ENCODE assay signal across 19 mouse cellular contexts in the genomic region with DNA sequence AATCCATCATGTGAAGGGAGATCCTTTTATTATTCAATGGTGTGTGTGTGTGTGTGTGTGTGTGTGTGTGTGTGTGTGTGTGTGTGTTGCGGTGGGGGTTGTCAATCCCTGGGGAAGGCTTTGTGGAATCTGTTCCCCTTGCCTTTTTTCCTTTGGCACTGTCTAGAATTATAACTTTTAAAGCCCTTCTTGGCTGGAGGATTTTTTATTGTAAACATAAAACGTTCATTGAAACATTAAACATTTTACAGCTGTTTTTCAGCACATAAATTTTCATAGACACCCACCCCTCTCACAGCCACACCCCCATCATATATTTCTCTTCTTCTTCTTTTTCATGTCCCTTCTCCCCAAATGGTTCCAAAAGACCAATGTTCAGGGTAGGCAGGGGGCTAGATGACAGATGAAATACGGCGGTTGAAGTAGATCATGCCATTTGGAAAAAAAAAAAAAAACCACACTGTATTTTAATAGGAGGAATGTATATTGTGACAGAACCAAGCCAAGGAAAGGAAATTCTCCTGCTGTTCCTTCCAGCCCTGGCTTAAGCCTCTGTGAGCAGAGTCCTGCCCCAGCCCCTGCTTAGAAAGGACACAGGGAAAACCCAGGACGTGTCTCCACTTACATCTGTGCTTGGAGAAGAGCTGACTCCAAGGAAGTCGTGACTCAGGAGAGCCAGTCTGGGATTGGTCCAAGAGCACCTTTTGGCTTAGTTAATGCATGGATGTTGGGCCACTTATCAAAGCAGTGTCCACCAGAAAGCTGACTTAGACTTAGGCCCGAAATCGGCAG.
DNase-seq lines count a peak whose midpoint lies in the region; ATAC-seq and TF ChIP-seq lines count a peak whose summit lies in the region.
"Had no signal": no experiment of that assay in that cellular context is flagged by ENCODE, and none has a peak within 500 bp of the region (broad histone marks: within the 10 kb centered on the region; RNA-seq: fewer than 3 reads in every experiment).

No protein-coding gene starts in this region.

- ATAC-seq in kidney, embryonic 16.5 days (ENCODE audit: low FRiP score, low TSS enrichment): peak; percentile 60
- ATAC-seq in lung, embryonic 16.5 days (ENCODE audit: low read depth): peak; percentile 82
- 0 out of 2 replicates have a peak, but pooled peaks have one; percentile 31 for ATAC-seq in intestine, postnatal 0 days
- peak; percentile 62 for ATAC-seq in stomach, embryonic 16.5 days (ENCODE audit: insufficient read depth, low FRiP score)
- ATAC-seq: forebrain, embryonic 15.5 days; midbrain, embryonic 16.5 days had no signal

- no peak for DNase-seq in kidney, adult 18-20 months
- no peak for DNase-seq in lung, postnatal 25 days (ENCODE audit: low spot score)
- no peak for DNase-seq in urinary bladder, postnatal 4 days (ENCODE audit: low spot score in 2 of 2)
- DNase-seq in frontal cortex, postnatal 36 days (ENCODE audit: low spot score in 2 of 2): no peak
- DNase-seq: adrenal gland, adult 2 months; cerebellum, adult 2 months; cerebellum, postnatal 36 days; heart, postnatal 10 days; liver, embryonic 13.5 days; lung, postnatal 36 days; thymus, postnatal 36 days had no signal

- no peak overlapping the region for H3K4me2 ChIP-seq in kidney, embryonic 16.5 days (replicated peaks; ENCODE audit: low read depth, low read length)
- no peak overlapping the region for H3K4me2 ChIP-seq in lung, embryonic 16.5 days (ENCODE audit: low read depth, low read length)
- H3K4me2 ChIP-seq in intestine, postnatal 0 days (replicated peaks; ENCODE audit: low read depth): no peak overlapping the region
- no peak overlapping the region for H3K4me2 ChIP-seq in stomach, embryonic 16.5 days (ENCODE audit: low read depth, low read length)
- H3K4me2 ChIP-seq: forebrain, embryonic 15.5 days; heart, embryonic 11.5 days; liver, embryonic 13.5 days had no signal

- TF ChIP-seq CTCF in intestine, postnatal 0 days (IDR thresholded peaks at IDR 0.05; ENCODE audit: low read depth): no peak

- no peaks in the 10 kb centered on the region for H3K27me3 ChIP-seq in kidney, embryonic 16.5 days (ENCODE audit: insufficient read depth, low read length)
- H3K27me3 ChIP-seq in lung, embryonic 16.5 days (ENCODE audit: control insufficient read depth, insufficient read depth, low read depth, low read length): no peaks in the 10 kb centered on the region
- no peaks in the 10 kb centered on the region for H3K27me3 ChIP-seq in intestine, postnatal 0 days (replicated peaks; ENCODE audit: control insufficient read depth, insufficient read depth, low read length)
- no peaks in the 10 kb centered on the region for H3K27me3 ChIP-seq in stomach, embryonic 16.5 days (ENCODE audit: control insufficient read depth, insufficient read depth, low read length)
- H3K27me3 ChIP-seq: forebrain, embryonic 15.5 days; liver, embryonic 13.5 days had no signal

- no peaks in the 10 kb centered on the region for H3K36me3 ChIP-seq in kidney, embryonic 16.5 days (ENCODE audit: insufficient read depth, low read length)
- H3K36me3 ChIP-seq in lung, embryonic 16.5 days (ENCODE audit: control insufficient read depth, insufficient read depth, low read length): no peaks in the 10 kb centered on the region
- H3K36me3 ChIP-seq in intestine, postnatal 0 days (ENCODE audit: control insufficient read depth, insufficient read depth): no peaks in the 10 kb centered on the region
- H3K36me3 ChIP-seq in stomach, embryonic 16.5 days (ENCODE audit: control insufficient read depth, insufficient read depth, low read length): no peaks in the 10 kb centered on the region
- H3K36me3 ChIP-seq: forebrain, embryonic 15.5 days; liver, embryonic 13.5 days had no signal

- H3K4me3 ChIP-seq in kidney, embryonic 16.5 days (ENCODE audit: low read length): no peak overlapping the region
- no peak overlapping the region for H3K4me3 ChIP-seq in lung, embryonic 16.5 days (ENCODE audit: low read length)
- no peak overlapping the region for H3K4me3 ChIP-seq in intestine, postnatal 0 days (ENCODE audit: low read depth, low read length)
- H3K4me3 ChIP-seq in stomach, embryonic 16.5 days (replicated peaks; ENCODE audit: low read length): no peak overlapping the region
- H3K4me3 ChIP-seq: forebrain, embryonic 15.5 days; layer of hippocampus, adult 2 months; liver, embryonic 13.5 days had no signal

- H3K27ac ChIP-seq in kidney, embryonic 16.5 days (ENCODE audit: low read length): peak overlapping the region; percentile 59; the same call in 1 of the 2 replicates
- peak overlapping the region; percentile 75 for H3K27ac ChIP-seq in lung, embryonic 16.5 days (ENCODE audit: low read length)
- no peak overlapping the region for H3K27ac ChIP-seq in intestine, postnatal 0 days (ENCODE audit: low read depth, low read length)
- peak overlapping the region; percentile 79 for H3K27ac ChIP-seq in stomach, embryonic 16.5 days (ENCODE audit: low read length)
- H3K27ac ChIP-seq: forebrain, embryonic 15.5 days; layer of hippocampus, adult 2 months; liver, embryonic 13.5 days had no signal

- peaks cover 18% of the 10 kb centered on the region for H3K4me1 ChIP-seq in kidney, embryonic 16.5 days (ENCODE audit: insufficient read depth, low read length)
- H3K4me1 ChIP-seq in lung, embryonic 16.5 days (replicated peaks; ENCODE audit: control insufficient read depth, insufficient read depth, low read length): peaks cover 6% of the 10 kb centered on the region; the same call in 1 of the 2 replicates
- H3K4me1 ChIP-seq in intestine, postnatal 0 days (replicated peaks; ENCODE audit: control insufficient read depth, insufficient read depth, low read length): no peaks in the 10 kb centered on the region; the same call in 1 of the 2 replicates
- H3K4me1 ChIP-seq in stomach, embryonic 16.5 days (ENCODE audit: control insufficient read depth, insufficient read depth, low read length): peaks cover 16% of the 10 kb centered on the region
- H3K4me1 ChIP-seq: forebrain, embryonic 15.5 days; liver, embryonic 13.5 days had no signal

- H3K9ac ChIP-seq in kidney, embryonic 16.5 days (replicated peaks; ENCODE audit: low read length): no peak overlapping the region
- H3K9ac ChIP-seq in lung, embryonic 16.5 days (ENCODE audit: low read length): no peak overlapping the region
- H3K9ac ChIP-seq in intestine, postnatal 0 days (ENCODE audit: low read depth, low read length): no peak overlapping the region
- H3K9ac ChIP-seq in stomach, embryonic 16.5 days (ENCODE audit: low read length): no peak overlapping the region
- H3K9ac ChIP-seq: forebrain, embryonic 15.5 days; liver, embryonic 13.5 days had no signal

- WGBS in kidney, embryonic 16.5 days: 44% methylated on average over 8 of the region's 8 CpGs
- WGBS in lung, embryonic 16.5 days: 49% methylated on average over 8 of the region's 8 CpGs
- 55% methylated on average over 8 of the region's 8 CpGs for WGBS in intestine, postnatal 0 days
- 46% methylated on average over 8 of the region's 8 CpGs for WGBS in stomach, embryonic 16.5 days

- H3K9me3 ChIP-seq in kidney, embryonic 16.5 days (ENCODE audit: low read length): no peaks in the 10 kb centered on the region
- H3K9me3 ChIP-seq in lung, embryonic 16.5 days (ENCODE audit: control insufficient read depth, low read length): no peaks in the 10 kb centered on the region
- no peaks in the 10 kb centered on the region for H3K9me3 ChIP-seq in intestine, postnatal 0 days (ENCODE audit: control insufficient read depth)
- no peaks in the 10 kb centered on the region for H3K9me3 ChIP-seq in stomach, embryonic 16.5 days (replicated peaks; ENCODE audit: control insufficient read depth, low read length)
- H3K9me3 ChIP-seq: forebrain, embryonic 15.5 days; liver, embryonic 13.5 days had no signal

Comparison
In these comparisons a context has a peak if more than half of its experiments do, and no peak if none do; other contexts are left out.
1. ATAC-seq: peak in every context shown above with its lines; median percentile 82 in lung, embryonic 16.5 days; 62 in stomach, embryonic 16.5 days; 60 in kidney, embryonic 16.5 days; 31 in intestine, postnatal 0 days.